Mouse (Mus musculus) bone marrow, adult 2 months (tissue): ENCODE results near the gene Sbno2. TPM values are rescaled to one million over a fixed set of nuclear protein-coding genes. Genes with fewer than 3 reads are reported as not detected.

ENCODE experiments used
- H3K27ac ChIP-seq: fragments of 200-500 bp; 2 replicates; pipeline ENCODE4 v1.5.1; 2012; ENCODE audit warnings: low read depth, mild to moderate bottlenecking, control low read depth, inconsistent platforms, low read length; ENCODE audit not compliant: control insufficient read depth, poor library complexity, insufficient read depth
- H3K4me1 ChIP-seq: fragments of 200-500 bp; 2 replicates; pipeline ENCODE4 v1.6.1; 2011; ENCODE audit warnings: low read length; ENCODE audit not compliant: control insufficient read depth, insufficient read depth
- H3K4me3 ChIP-seq: fragments of 200-500 bp; replicated peaks from 2 replicates; pipeline ENCODE3; 2011; ENCODE audit warnings: mild to moderate bottlenecking, low read depth, low read length, control low read depth; ENCODE audit not compliant: control insufficient read depth
- CTCF ChIP-seq: fragments of 200-500 bp; IDR thresholded peaks from 2 replicates; pipeline ENCODE4 v1.5.1; 2011; ENCODE audit warnings: low read length, control low read depth; ENCODE audit not compliant: control insufficient read depth, insufficient read depth
- POLR2A ChIP-seq: fragments of 200-500 bp; IDR thresholded peaks from 2 replicates; pipeline ENCODE4 v1.6.1; 2011; ENCODE audit warnings: low read depth, mild to moderate bottlenecking, control low read depth, low read length, borderline replicate concordance; ENCODE audit not compliant: control insufficient read depth
- WGBS: fragments of 180-500 bp; shearing (Covaris S2); methylation state at CpG from one replicate; pipeline ENCODE4 v1.1.7; 2018; 5-methylcytosine and 5-hydroxymethylcytosine counted together
- polyA plus RNA-seq: library from polyadenylated mRNA; stranded (reverse); fragments of >200 nt; gene quantifications from 2 replicates; pipeline ENCODE4 v1.2.4, GENCODE M21; 2011; ENCODE audit warnings: low replicate concordance; ENCODE audit not compliant: missing spikeins, insufficient read depth, insufficient read length

The Sbno2 gene
- polyA plus RNA-seq, 1 experiment = 83.8 TPM

DNA sequence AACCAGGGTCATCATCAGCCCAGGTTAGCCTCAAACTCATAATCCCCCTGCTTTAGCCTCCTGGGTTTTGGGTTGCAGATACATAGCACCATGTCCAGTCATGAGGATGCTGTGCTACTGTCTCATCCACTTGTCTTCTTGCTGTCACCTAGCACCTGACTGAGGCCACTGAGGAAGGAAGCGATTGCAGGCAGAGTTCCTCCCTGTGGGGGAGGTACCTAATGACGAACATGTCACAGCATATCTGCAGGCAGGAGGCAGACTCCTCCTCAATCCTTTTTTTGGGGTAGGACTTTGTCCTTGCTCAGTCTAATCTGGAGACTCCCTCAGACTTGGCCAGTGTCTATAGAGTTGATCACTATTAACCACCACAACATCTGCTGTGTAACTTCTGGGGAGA, 16.3 kb upstream of the Sbno2 start:
- Histone ChIP-seq H3K27ac (peak overlapping the region; percentile 64), H3K4me3 (peak overlapping the region; percentile 14), H3K4me1 (peaks cover 14% of the 10 kb centered on the region)
- 29% methylated on average over 2 of the region's 2 CpGs for WGBS
- no peak for TF ChIP-seq POLR2A
- no peak for TF ChIP-seq CTCF

DNA sequence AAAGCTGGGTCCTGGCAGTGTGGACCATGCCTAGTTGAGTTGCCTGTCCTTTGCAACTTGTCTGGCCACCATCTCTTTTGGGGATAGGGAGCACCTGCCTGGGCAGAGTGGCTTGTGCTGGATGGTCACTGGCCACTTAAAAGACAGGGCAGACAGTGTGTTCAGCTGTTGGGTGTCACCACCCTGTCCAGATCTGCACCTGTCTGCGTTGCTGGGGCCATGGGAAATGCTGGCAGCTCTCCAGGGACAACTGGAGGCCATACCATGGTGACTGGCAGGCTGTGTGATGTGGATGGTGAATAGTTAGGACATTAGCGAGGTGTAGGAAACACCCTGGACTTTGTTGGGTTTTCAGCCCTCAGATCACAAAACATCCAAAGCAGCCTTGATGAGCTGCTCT, 14.8 kb upstream of the Sbno2 start:
- WGBS = 48% methylated on average over 2 of the region's 2 CpGs
- Histone ChIP-seq H3K4me1 (peaks cover 14% of the 10 kb centered on the region), H3K27ac (peak overlapping the region; percentile 24), H3K4me3 (peak overlapping the region; percentile 0)
- TF ChIP-seq POLR2A (no peak), CTCF (no peak)

DNA sequence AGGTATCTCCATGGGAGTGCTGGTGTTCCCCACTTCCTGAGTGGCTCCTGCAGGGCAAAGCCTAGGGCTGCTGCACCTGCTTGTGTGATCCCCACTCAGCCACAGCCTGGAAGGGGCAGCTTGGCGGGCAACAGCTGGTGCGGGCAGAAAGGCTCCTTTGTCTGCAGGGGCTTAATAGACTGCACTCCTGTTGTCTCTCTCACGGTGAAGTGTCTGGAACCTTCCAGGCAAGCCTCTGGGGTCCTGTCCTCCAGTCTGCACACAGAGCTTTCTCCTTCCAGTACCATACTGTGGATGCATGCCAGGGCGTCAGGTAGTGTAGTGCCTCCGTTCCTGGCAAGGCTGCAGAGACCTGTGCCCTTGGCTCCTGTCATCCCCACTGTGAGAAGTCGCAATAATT, 13.2 kb upstream of the Sbno2 start:
- H3K4me3 ChIP-seq = peak overlapping the region; percentile 86

DNA sequence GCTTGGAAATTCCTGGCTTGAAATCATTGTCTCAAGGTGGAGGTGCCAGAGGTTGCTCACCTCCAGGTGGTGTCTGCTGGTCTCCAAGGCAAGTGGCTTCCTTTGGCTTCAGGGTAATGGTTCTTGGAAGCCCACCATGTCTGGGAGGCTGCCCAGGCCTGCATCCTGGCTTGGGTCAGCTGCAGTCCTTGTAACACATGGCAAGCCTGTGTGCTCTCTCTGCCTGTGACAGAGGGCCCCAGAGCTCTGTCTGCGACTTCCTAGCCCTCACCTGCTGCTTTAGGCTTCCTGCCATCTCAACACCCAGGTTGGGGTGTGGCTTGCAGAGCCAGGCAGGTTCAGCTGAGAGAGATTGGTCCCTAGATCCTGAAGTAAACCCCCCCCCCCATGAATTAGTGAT, 12.4 kb upstream of the Sbno2 start:
- TF ChIP-seq POLR2A = no peak
- no peak for TF ChIP-seq CTCF
- H3K4me3 ChIP-seq = peak overlapping the region; percentile 86
- 0% methylated on average over 1 of the region's 1 CpGs for WGBS
- peaks cover 5% of the 10 kb centered on the region for H3K4me1 ChIP-seq
- peak overlapping the region; percentile 98 for H3K27ac ChIP-seq

More for the DNA sequence above, 13.2 kb upstream of the Sbno2 start:
- Histone ChIP-seq H3K4me1 (peaks cover 9% of the 10 kb centered on the region), H3K27ac (no peak overlapping the region)
- WGBS = 62% methylated on average over 6 of the region's 6 CpGs
- TF ChIP-seq CTCF = no peak
- no peak for TF ChIP-seq POLR2A

DNA sequence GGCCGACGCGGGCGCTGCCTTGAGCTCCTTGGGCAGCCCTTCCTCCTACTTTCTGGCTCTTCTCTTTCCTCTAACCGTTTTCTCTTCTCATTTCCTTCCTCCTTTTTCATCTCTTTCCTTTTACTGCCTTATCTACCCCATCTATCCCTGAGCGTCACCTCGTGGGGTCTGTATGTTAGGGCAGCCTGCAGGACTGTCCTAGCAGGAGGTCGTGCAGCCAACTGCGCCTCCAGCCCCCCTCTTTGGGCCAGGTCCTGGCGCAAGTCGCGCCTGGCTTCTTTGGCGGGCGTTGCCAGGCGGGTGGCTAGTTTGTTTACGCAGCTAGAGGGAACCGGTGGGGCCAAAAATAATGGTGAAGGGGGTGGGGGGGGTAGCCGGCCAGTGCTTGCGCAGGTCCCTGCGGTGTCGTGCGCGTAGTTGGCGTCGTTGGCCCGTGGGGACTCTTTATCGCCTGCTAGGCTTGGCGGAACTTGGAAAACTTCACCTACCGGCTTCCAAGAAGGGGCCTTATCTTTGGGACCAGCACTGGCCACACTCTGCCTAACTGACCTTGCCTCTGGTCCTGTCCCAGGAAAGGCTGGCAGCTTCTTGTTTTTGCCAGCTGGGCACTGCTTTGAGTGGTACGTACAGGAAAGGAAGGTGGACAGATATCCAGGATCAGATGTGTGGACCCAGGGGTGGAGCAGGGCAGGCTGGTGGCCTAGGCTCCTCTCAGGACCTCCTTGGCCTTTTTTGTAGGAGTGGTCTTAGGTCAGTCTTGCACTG, 11.7 kb upstream of the Sbno2 start:
- Histone ChIP-seq H3K27ac (peak overlapping the region; percentile 98), H3K4me3 (peak overlapping the region; percentile 86), H3K4me1 (peaks cover 5% of the 10 kb centered on the region)
- 1% methylated on average over 30 of the region's 30 CpGs for WGBS
- TF ChIP-seq CTCF = no peak
- peak; percentile 67; the same call in 1 of the 2 replicates for TF ChIP-seq POLR2A

DNA sequence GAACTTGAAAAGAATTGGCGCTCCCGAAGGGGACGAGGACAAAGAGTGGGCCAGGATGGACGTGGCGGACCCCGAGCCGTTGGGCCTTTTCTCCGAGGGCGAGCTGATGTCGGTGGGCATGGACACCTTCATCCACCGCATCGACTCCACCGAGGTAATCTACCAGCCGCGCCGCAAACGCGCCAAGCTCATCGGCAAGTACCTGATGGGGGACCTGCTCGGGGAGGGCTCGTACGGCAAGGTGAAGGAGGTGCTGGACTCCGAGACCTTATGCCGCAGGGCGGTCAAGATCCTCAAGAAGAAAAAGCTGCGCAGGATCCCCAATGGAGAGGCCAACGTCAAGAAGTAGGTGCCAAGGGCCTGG, 11.2 kb upstream of the Sbno2 start:
- Histone ChIP-seq H3K27ac (peak overlapping the region; percentile 98), H3K4me1 (peaks cover 5% of the 10 kb centered on the region), H3K4me3 (peak overlapping the region; percentile 86)
- no peak for TF ChIP-seq POLR2A
- TF ChIP-seq CTCF = no peak
- under 1% methylated on average over 27 of the region's 27 CpGs for WGBS

DNA sequence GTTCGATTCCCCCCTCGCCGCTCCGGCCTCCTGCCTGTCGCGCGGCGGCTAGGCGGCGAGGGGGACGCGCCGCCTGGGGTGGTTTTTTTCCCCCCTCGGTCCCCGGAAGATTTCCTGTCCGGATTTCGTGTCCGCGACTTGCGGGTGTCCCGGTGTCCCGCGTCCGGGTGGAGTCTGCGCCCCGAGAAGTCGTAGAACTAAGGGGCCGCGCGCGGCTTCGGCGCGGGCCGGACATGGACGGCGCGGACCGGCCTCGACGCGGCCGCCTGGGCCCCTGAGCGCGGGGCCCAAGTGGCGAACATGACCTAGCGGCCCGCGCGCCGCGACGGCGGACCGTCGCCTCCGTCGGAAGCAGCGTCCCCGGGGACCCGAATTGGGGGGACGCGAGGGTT, 10.6 kb upstream of the Sbno2 start:
- Histone ChIP-seq H3K27ac (peak overlapping the region; percentile 98), H3K4me1 (peaks cover 5% of the 10 kb centered on the region), H3K4me3 (peak overlapping the region; percentile 86)
- WGBS = under 1% methylated on average over 63 of the region's 63 CpGs
- TF ChIP-seq POLR2A (no peak), CTCF (no peak)

DNA sequence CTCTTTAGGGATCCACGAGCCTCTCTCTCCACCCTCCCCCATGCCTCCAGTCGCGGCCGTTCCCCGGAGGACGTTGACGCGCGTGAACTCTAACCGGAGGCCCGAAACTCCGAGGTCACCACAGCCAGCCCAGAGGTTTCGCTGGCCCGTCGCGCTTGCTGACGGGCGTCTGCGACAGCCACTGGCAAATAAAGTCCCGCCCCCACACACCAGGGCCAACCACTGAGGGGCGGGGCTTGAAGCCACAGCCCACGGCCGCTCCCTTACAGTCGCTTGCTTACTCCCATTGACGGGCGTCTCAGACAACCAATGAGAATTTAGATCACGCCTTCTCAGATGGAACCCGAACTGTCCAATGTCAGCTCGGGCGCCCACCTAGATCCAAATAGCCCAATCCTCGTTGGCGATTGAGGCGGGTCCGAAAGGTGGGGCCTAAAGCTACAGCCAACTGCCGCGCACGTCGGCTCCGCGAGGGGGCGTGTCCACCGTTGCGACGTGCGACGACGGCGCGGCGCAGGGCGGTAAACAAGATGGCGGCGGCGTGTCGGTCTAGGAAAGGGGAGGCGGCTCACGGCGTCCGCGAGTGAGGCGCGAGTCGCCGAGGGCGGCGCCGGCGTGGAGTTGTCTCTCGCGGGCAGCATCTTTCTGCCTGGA, 10.0 kb upstream of the Sbno2 start, which contains the start of gene Stk11:
Gene Stk11, plus strand, starts transcription at position 514 of the 654 bp plus-strand sequence.
- peaks cover 5% of the 10 kb centered on the region for H3K4me1 ChIP-seq
- WGBS = under 1% methylated on average over 70 of the region's 70 CpGs
- peak within 1 kb of the TSS; percentile 98 for H3K27ac ChIP-seq
- peak; percentile 97 for TF ChIP-seq POLR2A
- TF ChIP-seq CTCF = peak; percentile 27; the same call in 1 of the 2 replicates
- H3K4me3 ChIP-seq = peak within 1 kb of the TSS; percentile 86
